Mouse (Mus musculus): ENCODE results near the gene Trp53i13. TPM values are rescaled to one million over a fixed set of nuclear protein-coding genes. Genes with fewer than 3 reads are reported as not detected.

Gene Trp53i13
- total RNA-seq, 2 experiments from 2014 or later: 12.9 to 13.2 TPM

DNA sequence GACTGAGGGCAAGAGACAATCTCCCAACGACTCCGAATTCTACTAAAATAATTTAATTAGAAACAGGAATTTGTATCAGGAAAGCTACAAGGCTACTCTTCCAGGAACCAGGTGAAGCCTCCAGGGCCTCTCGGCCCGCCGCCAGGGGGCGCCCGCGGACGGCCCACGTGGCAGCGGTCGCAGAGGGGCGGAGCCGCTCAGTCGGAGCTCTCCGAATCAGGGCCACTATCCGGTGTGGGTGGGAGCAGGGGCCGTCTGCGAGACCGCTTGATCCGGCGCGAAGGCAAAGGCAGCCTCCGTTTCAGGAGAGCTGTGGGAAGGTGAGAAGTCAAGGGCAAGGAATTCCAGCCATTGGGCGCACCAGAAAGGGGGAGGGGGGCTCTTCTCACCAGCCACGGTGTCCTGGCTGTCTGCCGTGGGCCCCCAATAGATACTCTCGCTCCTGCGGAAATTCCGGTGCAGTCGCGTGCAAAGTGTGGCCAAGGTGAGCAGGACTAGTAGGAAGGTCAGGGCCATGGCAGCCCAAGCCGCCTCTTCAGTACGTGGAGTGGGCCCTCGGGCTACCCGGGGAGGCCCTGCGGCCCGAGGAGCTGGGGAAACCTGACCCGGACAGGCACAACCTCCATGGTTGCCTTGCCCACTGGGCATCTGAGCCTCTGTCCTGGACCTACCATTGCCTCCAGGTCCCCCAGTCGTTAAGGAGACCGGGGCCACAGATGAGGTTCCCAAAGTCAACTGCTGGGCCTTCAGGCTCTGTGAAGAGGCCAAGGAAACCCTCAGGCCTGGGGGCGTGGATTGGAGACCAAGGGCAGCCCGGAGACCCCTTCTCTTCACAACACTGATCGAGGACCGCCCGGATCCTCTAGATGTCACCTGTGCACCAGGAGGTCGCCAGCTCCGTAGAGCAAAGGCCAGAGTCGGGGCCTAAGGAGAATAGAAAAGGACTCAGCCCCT is 7.4 kb downstream of the Trp53i13 start:
- peak; percentile 94 for DNase-seq

DNA sequence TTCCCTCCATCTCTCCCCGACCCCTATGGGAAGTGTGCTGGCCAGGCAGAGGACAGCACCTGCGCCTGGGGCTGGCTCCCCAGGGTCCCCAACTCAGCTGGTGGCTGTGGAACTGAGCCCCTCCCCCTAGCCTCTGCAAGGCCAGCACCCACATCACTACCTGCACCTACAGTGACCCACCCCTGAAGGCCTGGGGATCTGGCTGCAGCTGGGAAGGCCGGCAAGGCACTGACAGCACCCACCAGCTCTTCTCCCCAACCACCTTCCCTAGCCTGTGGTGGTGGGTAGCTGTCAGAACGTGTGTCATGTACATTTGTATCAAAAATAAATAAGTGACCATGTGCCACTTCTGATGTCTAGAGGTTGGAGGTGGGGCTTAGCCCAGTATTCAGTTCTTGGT is 8.4 kb downstream of the Trp53i13 start:
- DNase-seq: no peak

DNA sequence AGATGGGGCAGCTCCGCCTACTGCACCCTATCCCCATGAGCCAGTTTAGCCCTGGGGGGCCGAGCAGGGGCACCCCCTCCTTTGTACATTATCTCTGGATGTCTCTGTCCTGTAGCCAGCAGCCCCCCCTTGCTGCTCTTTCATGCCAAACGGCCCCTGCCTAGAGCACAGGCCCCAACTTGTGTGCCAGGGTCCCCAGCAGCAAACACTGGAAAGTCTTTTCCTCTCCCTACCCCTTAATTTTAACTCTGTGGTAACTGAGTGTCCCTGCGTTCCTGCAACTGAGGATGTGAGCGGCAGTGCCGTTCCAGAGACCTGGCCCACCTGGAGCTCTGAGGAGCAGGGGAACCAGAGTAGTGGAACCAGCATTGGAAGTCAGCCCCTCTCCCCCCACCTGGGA is 8.8 kb downstream of the Trp53i13 start:
- DNase-seq: no peak

GRCm38 (mm10) chr11:77506273-77506672 is 9.5 kb downstream of the Trp53i13 start:
- DNase-seq: no peak

GRCm38 (mm10) chr11:77505291-77505980 is 10.3 kb downstream of the Trp53i13 start:
- DNase-seq: no peak

DNA sequence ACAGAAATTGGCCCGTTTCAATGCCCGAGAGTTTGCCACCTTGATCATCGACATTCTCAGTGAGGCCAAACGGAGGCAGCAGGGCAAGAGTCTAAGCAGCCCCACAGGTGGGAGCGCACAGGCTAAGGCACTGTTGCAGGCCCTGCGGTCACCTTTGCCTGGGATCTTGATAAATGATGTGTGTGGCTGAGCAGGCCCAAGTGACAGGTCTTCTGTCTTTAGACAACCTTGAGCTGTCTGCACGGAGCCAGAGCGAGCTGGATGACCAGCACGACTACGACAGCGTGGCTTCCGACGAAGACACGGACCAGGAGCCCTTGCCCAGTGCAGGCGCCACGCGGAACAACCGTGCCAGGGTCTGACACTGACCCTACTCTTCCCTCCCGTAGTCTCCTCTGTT is 11.4 kb downstream of the Trp53i13 start:
- no peak for DNase-seq

GRCm38 (mm10) chr11:77503511-77503910 is 12.3 kb downstream of the Trp53i13 start:
- DNase-seq: no peak

GRCm38 (mm10) chr11:77502481-77502880 is 13.3 kb downstream of the Trp53i13 start:
- DNase-seq: no peak

DNA sequence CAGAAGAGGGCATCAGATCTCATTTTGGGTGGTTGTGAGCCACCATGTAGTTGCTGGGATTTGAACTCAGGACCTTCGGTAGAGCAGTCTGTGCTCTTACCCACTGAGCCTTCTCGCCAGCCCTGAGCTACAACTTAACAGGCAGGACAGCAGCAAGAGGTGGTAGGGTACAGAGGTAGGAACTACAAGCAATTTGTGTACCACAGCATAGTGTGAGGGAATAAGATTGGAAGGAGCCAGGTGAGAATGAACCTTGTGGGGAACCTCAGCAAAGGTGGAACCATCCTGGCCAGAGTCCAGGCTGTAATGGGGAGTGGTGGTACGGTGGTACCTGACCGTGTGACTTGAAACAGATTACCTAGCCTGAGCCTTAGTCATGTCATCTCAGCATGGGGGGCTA is 13.8 kb downstream of the Trp53i13 start:
- DNase-seq: no peak

GRCm38 (mm10) chr11:77501392-77501791 is 14.4 kb downstream of the Trp53i13 start:
- peak; percentile 84 for DNase-seq

GRCm38 (mm10) chr11:77500361-77501325 is 15.1 kb downstream of the Trp53i13 start:
- DNase-seq: no peak

GRCm38 (mm10) chr11:77499354-77499753 is 16.4 kb downstream of the Trp53i13 start:
- DNase-seq: no peak

DNA sequence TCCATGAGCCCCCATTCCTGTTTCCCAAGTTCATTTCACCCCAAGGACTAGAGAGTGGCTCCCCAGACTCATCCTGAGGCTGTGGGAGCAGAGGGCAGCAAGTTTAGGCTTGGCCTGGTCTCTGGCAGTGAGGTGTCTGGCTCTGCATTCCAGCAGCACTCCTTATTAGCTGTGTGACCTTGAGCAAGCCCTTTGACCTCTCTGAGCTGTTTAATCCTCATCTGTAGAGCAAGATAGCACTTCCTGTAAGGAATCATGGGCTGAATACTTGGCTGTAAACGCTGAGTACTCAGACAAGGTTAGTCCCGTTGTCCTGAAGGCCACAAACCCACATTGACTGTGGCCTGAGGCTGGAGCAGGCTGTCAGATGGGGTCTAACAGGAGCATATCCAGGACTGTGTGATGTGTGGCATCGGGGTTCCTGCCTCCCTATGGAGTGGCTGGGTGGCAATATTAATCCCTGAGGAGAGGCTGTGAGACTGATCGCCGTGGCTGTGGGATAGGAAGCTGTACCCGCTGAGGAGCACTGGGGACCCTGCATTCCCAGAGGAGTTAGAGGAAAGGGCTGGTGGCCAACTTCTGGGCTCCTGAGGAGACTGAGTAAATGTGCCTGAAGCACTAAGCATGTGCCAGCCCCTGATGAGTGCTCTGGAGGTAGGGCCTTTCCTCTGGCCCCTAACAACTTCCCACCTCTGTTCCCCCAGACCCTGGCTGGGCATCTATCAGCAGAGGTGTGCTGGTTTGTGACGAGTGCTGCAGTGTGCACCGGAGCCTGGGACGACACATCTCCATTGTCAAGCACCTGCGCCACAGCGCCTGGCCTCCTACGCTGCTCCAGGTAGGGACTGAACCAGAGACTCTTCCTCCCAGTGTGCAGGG is 17.3 kb downstream of the Trp53i13 start:
- no peak for DNase-seq

- DNase-seq: no peak
Observed at GRCm38 (mm10) chr11:77497851-77498250, 17.9 kb downstream of the Trp53i13 start.

- peak; percentile 73 for DNase-seq
Observed at GRCm38 (mm10) chr11:77497341-77497756, 18.4 kb downstream of the Trp53i13 start.

GRCm38 (mm10) chr11:77495507-77495906 is 20.3 kb downstream of the Trp53i13 start:
- peak; percentile 1 for DNase-seq

GRCm38 (mm10) chr11:77494782-77495181 is 21.0 kb downstream of the Trp53i13 start:
- DNase-seq: peak; percentile 1

DNA sequence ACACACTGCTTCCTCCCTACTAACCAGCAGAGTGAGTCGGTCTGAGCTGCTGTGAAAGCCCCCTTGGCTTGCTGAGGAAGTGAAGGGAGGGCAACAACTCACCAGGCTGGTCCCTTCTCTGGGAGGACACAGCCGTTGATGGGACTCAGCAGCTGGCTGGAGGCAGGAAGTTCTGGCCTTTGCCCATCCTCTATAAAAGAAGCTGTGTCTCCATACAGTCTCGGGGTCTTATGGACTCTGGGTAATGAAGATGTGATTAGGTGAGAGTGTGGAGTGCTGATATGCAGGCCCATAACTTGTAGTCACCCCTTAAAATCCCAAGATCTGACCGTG is 21.5 kb downstream of the Trp53i13 start:
- no peak for DNase-seq

GRCm38 (mm10) chr11:77493512-77494343 is 22.1 kb downstream of the Trp53i13 start, which contains the start of gene Git1:
Git1 (plus strand) TSS chr11:77493562.
- peak; percentile 73 for DNase-seq

GRCm38 (mm10) chr11:77492911-77493332 is 22.9 kb downstream of the Trp53i13 start:
- DNase-seq: peak; percentile 98

Measured in adrenal gland, postnatal 10 days (tissue).